Mouse (Mus musculus) forebrain, embryonic 11.5 days (tissue): ENCODE results near the gene Proser1. TPM values are rescaled to one million over a fixed set of nuclear protein-coding genes. Genes with fewer than 3 reads are reported as not detected.

Experiments
- polyA plus RNA-seq: library from polyadenylated mRNA; unstranded; fragments of >200 nt; fragmentation: Nextera tagmentation; extraction: Ambion mirVana; gene quantifications from 2 replicates; pipeline ENCODE4 v1.2.1, GENCODE M21; 2014

Gene Proser1
- polyA plus RNA-seq, 1 experiment from 2014 or later: 34.7 TPM

Other genes with a start within 250 kb of the Proser1 start
- gene Nhlrc3, start 334 bp upstream of the Proser1 start, polyA plus RNA-seq: 9.9 and 10.4 TPM in 2 replicates
- gene Stoml3, start 25.0 kb downstream of the Proser1 start, polyA plus RNA-seq: not detected in 2 replicates
- gene Frem2, start 193.7 kb downstream of the Proser1 start, polyA plus RNA-seq: 2.5 and 2.7 TPM in 2 replicates